24 mouse cellular contexts compared by ENCODE assay signal in genomic region chr7:136659930-136660329, GRCm38 (mm10).
DNase-seq lines count a peak whose midpoint lies in the region; ATAC-seq and TF ChIP-seq lines count a peak whose summit lies in the region.
"Had no signal": no experiment of that assay in that cellular context is flagged by ENCODE, and none has a peak within 500 bp of the region (broad histone marks: within the 10 kb centered on the region; RNA-seq: fewer than 3 reads in every experiment).

No protein-coding gene starts in this region.

- H3K36me3 ChIP-seq in heart, embryonic 13.5 days = no peaks in the 10 kb centered on the region
- no peaks in the 10 kb centered on the region for H3K36me3 ChIP-seq in CH12.LX (replicated peaks in 1 of 2; ENCODE audit: control insufficient read depth in 1 of 2, insufficient read depth in 1 of 2, low read length in 1 of 2)
- H3K36me3 ChIP-seq in embryonic facial prominence, embryonic 14.5 days (ENCODE audit: control insufficient read depth, insufficient read depth, low read length) = no peaks in the 10 kb centered on the region
- H3K36me3 ChIP-seq: forebrain, embryonic 10.5 days; limb, embryonic 15.5 days; lung, embryonic 15.5 days; midbrain, embryonic 15.5 days; neural tube, embryonic 12.5 days had no signal

- no peak overlapping the region for H3K27ac ChIP-seq in heart, embryonic 13.5 days (replicated peaks)
- no peak overlapping the region for H3K27ac ChIP-seq in CH12.LX (ENCODE audit: insufficient read depth, low read depth)
- no peak overlapping the region for H3K27ac ChIP-seq in embryonic facial prominence, embryonic 14.5 days (replicated peaks; ENCODE audit: low read depth, low read length)
- H3K27ac ChIP-seq: forebrain, embryonic 10.5 days; hindbrain, postnatal 0 days; limb, embryonic 15.5 days; liver, embryonic 14.5 days; lung, embryonic 15.5 days; midbrain, embryonic 15.5 days; neural tube, embryonic 12.5 days had no signal

- no peak for TF ChIP-seq CTCF in CH12.LX (conservative IDR thresholded peaks at IDR 0.05 in 1 of 2, IDR thresholded peaks at IDR 0.05 in 1 of 2; ENCODE audit: low read depth in 2 of 2, low read length in 2 of 2)

- TF ChIP-seq POLR2A in CH12.LX (IDR thresholded peaks at IDR 0.05; ENCODE audit: low read depth, low read length) = no peak

- no peaks in the 10 kb centered on the region for H3K9me3 ChIP-seq in heart, embryonic 13.5 days
- H3K9me3 ChIP-seq in CH12.LX (replicated peaks; ENCODE audit: low read length) = no peaks in the 10 kb centered on the region
- no peaks in the 10 kb centered on the region for H3K9me3 ChIP-seq in embryonic facial prominence, embryonic 14.5 days (ENCODE audit: control insufficient read depth, low read length)
- H3K9me3 ChIP-seq: forebrain, embryonic 10.5 days; limb, embryonic 15.5 days; lung, embryonic 15.5 days; midbrain, embryonic 15.5 days; neural tube, embryonic 12.5 days had no signal

- dilution Hi-C loops in CH12.LX (cut with MboI; ENCODE audit: extremely low pct_ligation_motif_present, extremely low pct_unique_long_range_greater_than_20kb, low sequenced_read_pairs) = no loop called here

- H3K4me1 ChIP-seq in heart, embryonic 13.5 days = peaks cover 8% of the 10 kb centered on the region
- H3K4me1 ChIP-seq in CH12.LX (ENCODE audit: control insufficient read depth in 1 of 2, insufficient read depth in 2 of 2) = no peaks in the 10 kb centered on the region
- 0 out of 2 replicates have a peak, but pooled peaks cover 5% of the 10 kb centered on the region for H3K4me1 ChIP-seq in embryonic facial prominence, embryonic 14.5 days (ENCODE audit: control insufficient read depth, insufficient read depth, low read length)
- H3K4me1 ChIP-seq: limb, embryonic 15.5 days; midbrain, embryonic 15.5 days had no signal

- in situ Hi-C loops in CH12.LX (cut with MboI; ENCODE audit: low pct_ligation_motif_present, low pct_unique_long_range_greater_than_20kb, low sequenced_read_pairs) = no loop called here

- ATAC-seq in heart, embryonic 13.5 days (ENCODE audit: extremely low read depth, insufficient number of reproducible peaks, low FRiP score, low TSS enrichment) = peak; percentile 54; the same call in 1 of the 2 replicates
- ATAC-seq in embryonic facial prominence, embryonic 14.5 days (ENCODE audit: low read depth) = no peak
- ATAC-seq: hindbrain, postnatal 0 days; midbrain, embryonic 15.5 days had no signal

- no peak overlapping the region for H3K4me3 ChIP-seq in heart, embryonic 13.5 days
- no peak overlapping the region for H3K4me3 ChIP-seq in CH12.LX (replicated peaks in 1 of 3; ENCODE audit: low read depth in 2 of 3, low read length in 2 of 3, poor library complexity in 1 of 3)
- H3K4me3 ChIP-seq in embryonic facial prominence, embryonic 14.5 days (ENCODE audit: low read depth, low read length) = no peak overlapping the region
- H3K4me3 ChIP-seq: forebrain, embryonic 10.5 days; limb, embryonic 15.5 days; lung, embryonic 15.5 days; midbrain, embryonic 15.5 days; neural tube, embryonic 12.5 days had no signal

- no peak for TF ChIP-seq RAD21 in CH12.LX (IDR thresholded peaks at IDR 0.05; ENCODE audit: low read depth, low read length)

- H3K4me2 ChIP-seq in heart, embryonic 13.5 days = no peak overlapping the region
- no peak overlapping the region for H3K4me2 ChIP-seq in CH12.LX (ENCODE audit: insufficient read depth, low read depth, poor library complexity, severe bottlenecking)
- no peak overlapping the region for H3K4me2 ChIP-seq in embryonic facial prominence, embryonic 14.5 days (ENCODE audit: low read depth, low read length)
- H3K4me2 ChIP-seq: limb, embryonic 15.5 days; lung, embryonic 15.5 days; midbrain, embryonic 15.5 days; neural tube, embryonic 12.5 days had no signal

- H3K9ac ChIP-seq in heart, embryonic 13.5 days = no peak overlapping the region
- no peak overlapping the region for H3K9ac ChIP-seq in CH12.LX (ENCODE audit: insufficient read depth, low read depth)
- H3K9ac ChIP-seq in embryonic facial prominence, embryonic 14.5 days (ENCODE audit: low read depth, low read length) = no peak overlapping the region
- H3K9ac ChIP-seq: limb, embryonic 15.5 days; liver, embryonic 14.5 days; lung, embryonic 15.5 days; midbrain, embryonic 15.5 days; neural tube, embryonic 12.5 days had no signal

- no peaks in the 10 kb centered on the region for H3K79me2 ChIP-seq in CH12.LX (replicated peaks; ENCODE audit: control insufficient read depth, extremely low read depth, insufficient read depth, poor library complexity, severe bottlenecking)

- TF ChIP-seq EP300 in CH12.LX (IDR thresholded peaks at IDR 0.05; ENCODE audit: low read length) = no peak

- peaks cover 9% of the 10 kb centered on the region for H3K27me3 ChIP-seq in heart, embryonic 13.5 days (replicated peaks)
- H3K27me3 ChIP-seq in CH12.LX (replicated peaks) = peaks cover 50% of the 10 kb centered on the region
- H3K27me3 ChIP-seq in embryonic facial prominence, embryonic 14.5 days (replicated peaks; ENCODE audit: control insufficient read depth, insufficient read depth, low read length) = no peaks in the 10 kb centered on the region
- H3K27me3 ChIP-seq: limb, embryonic 15.5 days; lung, embryonic 15.5 days; midbrain, embryonic 15.5 days; neural tube, embryonic 12.5 days had no signal

- DNase-seq in heart, postnatal 10 days = no peak
- DNase-seq in CH12.LX (ENCODE audit: extremely low read depth) = peak; percentile 1
- peak; percentile 69 for DNase-seq in ES-CJ7 (ENCODE audit: low read depth, low spot score)
- DNase-seq in embryonic facial prominence, embryonic 14.5 days (ENCODE audit: low spot score) = peak; percentile 47
- DNase-seq in adrenal gland, postnatal 4 days (ENCODE audit: low spot score in 2 of 2) = no peak
- DNase-seq in thymus, postnatal 25 days = no peak
- DNase-seq: cerebellum, adult 11-12 months; cerebellum, postnatal 10 days; gastrocnemius, postnatal 36 days; heart, postnatal 14 days; kidney, adult 2 months; kidney, postnatal 10 days; left cerebral cortex, postnatal 4 days; lung, postnatal 36 days; right cerebral cortex, adult 18-20 months; right cerebral cortex, postnatal 4 days had no signal

- intact Hi-C loops in heart, postnatal 10 days (cut with DNase I) = no loop called here

TF ChIP-seq in CH12.LX, 34 proteins besides CTCF, POLR2A, EP300 and RAD21:
- TF ChIP-seq KAT2A (IDR thresholded peaks at IDR 0.05; ENCODE audit: insufficient replicate concordance, low read length) = no peak
- no peak for TF ChIP-seq SIN3A (IDR thresholded peaks at IDR 0.05; ENCODE audit: low read length)
- TF ChIP-seq MAFK (IDR thresholded peaks at IDR 0.05; ENCODE audit: insufficient replicate concordance, low read length) = no peak
- TF ChIP-seq POLR2AphosphoS2 (IDR thresholded peaks at IDR 0.05; ENCODE audit: low read depth, low read length) = no peak
- no peak for TF ChIP-seq NELFE (IDR thresholded peaks at IDR 0.05; ENCODE audit: low read depth, low read length)

Comparison
In these comparisons a context has a peak if more than half of its experiments do, and no peak if none do; other contexts are left out.
1. DNase-seq: peak in CH12.LX (single experiment), ES-CJ7 (single experiment) and embryonic facial prominence, embryonic 14.5 days (single experiment); none in heart, postnatal 10 days (0 of 2), adrenal gland, postnatal 4 days (0 of 2) and thymus, postnatal 25 days (single experiment).